Mouse (Mus musculus): ENCODE data around the gene Amhr2.

Amhr2 gene

GRCm38 (mm10) chr15:102405489-102406195 lies 39.5 kb upstream of the Amhr2 start, which contains the start of gene Sp1:
Gene Sp1, plus strand, starts transcription at chr15:102406143.
- H3K27me3 ChIP-seq (ENCODE audit: insufficient read depth, low read length), result no peaks in the 10 kb centered on the region
- H3K4me3 ChIP-seq (replicated peaks; ENCODE audit: low read length), result peak within 1 kb of the TSS; percentile 88
- TF ChIP-seq POU5F1 (IDR thresholded peaks at IDR 0.05; ENCODE audit: borderline replicate concordance, low read length) (no peak), CTCF (conservative IDR thresholded peaks at IDR 0.05; ENCODE audit: low read length) (no peak), NANOG (IDR thresholded peaks at IDR 0.05; ENCODE audit: borderline replicate concordance, low read length) (no peak)
- no peaks in the 10 kb centered on the region for H3K9me3 ChIP-seq (ENCODE audit: low read length)
- H3K4me1 ChIP-seq (replicated peaks; ENCODE audit: low read depth, low read length), result peaks cover 79% of the 10 kb centered on the region
- peaks cover 36% of the 10 kb centered on the region for H3K36me3 ChIP-seq (ENCODE audit: insufficient read depth, low read length)

- no peaks in the 10 kb centered on the region for H3K9me3 ChIP-seq (ENCODE audit: low read length)
- H3K4me3 ChIP-seq (replicated peaks; ENCODE audit: low read length), result peak overlapping the region; percentile 75
- peaks cover 41% of the 10 kb centered on the region for H3K36me3 ChIP-seq (ENCODE audit: insufficient read depth, low read length)
- no peaks in the 10 kb centered on the region for H3K27me3 ChIP-seq (ENCODE audit: insufficient read depth, low read length)
- no peak for TF ChIP-seq POU5F1 (IDR thresholded peaks at IDR 0.05; ENCODE audit: borderline replicate concordance, low read length)
- H3K4me1 ChIP-seq (replicated peaks; ENCODE audit: low read depth, low read length), result peaks cover 76% of the 10 kb centered on the region
Measured at GRCm38 (mm10) chr15:102406196-102406911, 38.8 kb upstream of the Amhr2 start.

- H3K4me1 ChIP-seq (replicated peaks; ENCODE audit: low read depth, low read length), result peaks cover 76% of the 10 kb centered on the region
- H3K4me3 ChIP-seq (replicated peaks; ENCODE audit: low read length), result peak overlapping the region; percentile 75
- no peak for TF ChIP-seq POU5F1 (IDR thresholded peaks at IDR 0.05; ENCODE audit: borderline replicate concordance, low read length)
- TF ChIP-seq NANOG (IDR thresholded peaks at IDR 0.05; ENCODE audit: borderline replicate concordance, low read length), result no peak
- no peak for TF ChIP-seq CTCF (conservative IDR thresholded peaks at IDR 0.05; ENCODE audit: low read length)
- H3K27me3 ChIP-seq (ENCODE audit: insufficient read depth, low read length), result no peaks in the 10 kb centered on the region
- no peaks in the 10 kb centered on the region for H3K9me3 ChIP-seq (ENCODE audit: low read length)
- peaks cover 48% of the 10 kb centered on the region for H3K36me3 ChIP-seq (ENCODE audit: insufficient read depth, low read length)
Measured at GRCm38 (mm10) chr15:102406912-102407580, 38.1 kb upstream of the Amhr2 start.

GRCm38 (mm10) chr15:102407681-102408557 lies 37.2 kb upstream of the Amhr2 start:
- H3K36me3 ChIP-seq (ENCODE audit: insufficient read depth, low read length), result peaks cover 57% of the 10 kb centered on the region

GRCm38 (mm10) chr15:102408558-102409130 lies 36.5 kb upstream of the Amhr2 start:
- peaks cover 69% of the 10 kb centered on the region for H3K4me1 ChIP-seq (replicated peaks; ENCODE audit: low read depth, low read length)
- H3K27me3 ChIP-seq (ENCODE audit: insufficient read depth, low read length), result no peaks in the 10 kb centered on the region
- H3K4me3 ChIP-seq (replicated peaks; ENCODE audit: low read length), result peak overlapping the region; percentile 75
- H3K9me3 ChIP-seq (ENCODE audit: low read length), result no peaks in the 10 kb centered on the region
- H3K36me3 ChIP-seq (ENCODE audit: insufficient read depth, low read length), result peaks cover 64% of the 10 kb centered on the region
- TF ChIP-seq NANOG (IDR thresholded peaks at IDR 0.05; ENCODE audit: borderline replicate concordance, low read length) (no peak), POU5F1 (IDR thresholded peaks at IDR 0.05; ENCODE audit: borderline replicate concordance, low read length) (no peak), CTCF (conservative IDR thresholded peaks at IDR 0.05; ENCODE audit: low read length) (no peak)

More at GRCm38 (mm10) chr15:102407681-102408557, 37.2 kb upstream of the Amhr2 start:
- Histone ChIP-seq H3K4me1 (replicated peaks; ENCODE audit: low read depth, low read length) (peaks cover 72% of the 10 kb centered on the region), H3K27me3 (ENCODE audit: insufficient read depth, low read length) (no peaks in the 10 kb centered on the region), H3K4me3 (replicated peaks; ENCODE audit: low read length) (peak overlapping the region; percentile 75), H3K9me3 (ENCODE audit: low read length) (no peaks in the 10 kb centered on the region)
- peak; percentile 16 for TF ChIP-seq CTCF (conservative IDR thresholded peaks at IDR 0.05; ENCODE audit: low read length)
- no peak for TF ChIP-seq POU5F1 (IDR thresholded peaks at IDR 0.05; ENCODE audit: borderline replicate concordance, low read length)
- TF ChIP-seq NANOG (IDR thresholded peaks at IDR 0.05; ENCODE audit: borderline replicate concordance, low read length), result no peak

- H3K9me3 ChIP-seq (ENCODE audit: low read length), result no peaks in the 10 kb centered on the region
- peak overlapping the region; percentile 75 for H3K4me3 ChIP-seq (replicated peaks; ENCODE audit: low read length)
- H3K27me3 ChIP-seq (ENCODE audit: insufficient read depth, low read length), result no peaks in the 10 kb centered on the region
- no peak for TF ChIP-seq POU5F1 (IDR thresholded peaks at IDR 0.05; ENCODE audit: borderline replicate concordance, low read length)
- H3K36me3 ChIP-seq (ENCODE audit: insufficient read depth, low read length), result peaks cover 70% of the 10 kb centered on the region
- H3K4me1 ChIP-seq (replicated peaks; ENCODE audit: low read depth, low read length), result peaks cover 67% of the 10 kb centered on the region
Measured at GRCm38 (mm10) chr15:102409286-102409685, 35.9 kb upstream of the Amhr2 start.

- H3K4me1 ChIP-seq (replicated peaks; ENCODE audit: low read depth, low read length), result peaks cover 67% of the 10 kb centered on the region
- peaks cover 84% of the 10 kb centered on the region for H3K36me3 ChIP-seq (ENCODE audit: insufficient read depth, low read length)
- no peak for TF ChIP-seq CTCF (conservative IDR thresholded peaks at IDR 0.05; ENCODE audit: low read length)
- no peak for TF ChIP-seq NANOG (IDR thresholded peaks at IDR 0.05; ENCODE audit: borderline replicate concordance, low read length)
- H3K27me3 ChIP-seq (ENCODE audit: insufficient read depth, low read length), result no peaks in the 10 kb centered on the region
- no peaks in the 10 kb centered on the region for H3K9me3 ChIP-seq (ENCODE audit: low read length)
- peak overlapping the region; percentile 75 for H3K4me3 ChIP-seq (replicated peaks; ENCODE audit: low read length)
Measured at GRCm38 (mm10) chr15:102411077-102411476, 34.1 kb upstream of the Amhr2 start.

All from E14TG2a.4 (cell line).